Mouse (Mus musculus): ENCODE results near the gene Nectin3. TPM values are rescaled to one million over a fixed set of nuclear protein-coding genes. Genes with fewer than 3 reads are reported as not detected.
A peak's percentile ranks its signal among the peaks of the same experiment; 100 is the strongest.

Nectin3 gene
- 1 to 10 TPM; 1.9 to 2.7 TPM for total RNA-seq (2021)
- long read RNA-seq, experiment 1, partial matches to known transcripts = 0 of 4 reads
- long read RNA-seq, experiment 1, other reads (novel, unspliced or antisense) = 0 of 4 reads
- long read RNA-seq, experiment 2, transcript Nectin3-201 (6 exons, 3,062 nt) = major isoform, 5 of 5 reads
- long read RNA-seq, experiment 2, partial matches to known transcripts = 0 of 5 reads
- long read RNA-seq, experiment 2, other reads (novel, unspliced or antisense) = 0 of 5 reads

- DNase-seq (ENCODE audit: low spot score) = no peak
These were observed at the start of gene Nectin3 for GRCm38 (mm10) chr16:46498421-46498789. Gene Nectin3 (minus strand): TSS chr16:46498525.

GRCm38 (mm10) chr16:46538092-46538491 lies 39.8 kb upstream of the Nectin3 start:
- no peak for DNase-seq (ENCODE audit: low spot score)

GRCm38 (mm10) chr16:46532465-46533254 lies 34.3 kb upstream of the Nectin3 start:
- DNase-seq (ENCODE audit: low spot score) = no peak

DNA sequence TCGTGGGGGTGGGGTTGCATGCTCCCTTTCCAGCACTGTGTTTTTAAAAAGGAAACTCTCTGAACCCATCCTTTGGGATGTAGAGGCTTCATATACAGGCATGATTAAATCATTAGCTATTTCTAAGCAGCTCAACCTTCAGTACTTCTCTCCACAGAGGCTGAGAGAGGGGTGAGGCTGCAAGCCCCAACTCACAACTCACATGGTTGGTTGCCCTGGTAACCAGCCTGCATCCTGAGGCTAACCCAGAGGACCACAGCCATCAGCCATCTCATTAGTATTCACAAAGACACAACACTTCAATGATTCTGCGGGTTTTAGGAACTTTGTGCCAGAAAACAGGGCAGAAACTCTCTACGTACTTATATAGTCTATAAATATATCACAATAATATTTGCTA lies 32.7 kb upstream of the Nectin3 start:
- DNase-seq (ENCODE audit: low spot score) = no peak

DNA sequence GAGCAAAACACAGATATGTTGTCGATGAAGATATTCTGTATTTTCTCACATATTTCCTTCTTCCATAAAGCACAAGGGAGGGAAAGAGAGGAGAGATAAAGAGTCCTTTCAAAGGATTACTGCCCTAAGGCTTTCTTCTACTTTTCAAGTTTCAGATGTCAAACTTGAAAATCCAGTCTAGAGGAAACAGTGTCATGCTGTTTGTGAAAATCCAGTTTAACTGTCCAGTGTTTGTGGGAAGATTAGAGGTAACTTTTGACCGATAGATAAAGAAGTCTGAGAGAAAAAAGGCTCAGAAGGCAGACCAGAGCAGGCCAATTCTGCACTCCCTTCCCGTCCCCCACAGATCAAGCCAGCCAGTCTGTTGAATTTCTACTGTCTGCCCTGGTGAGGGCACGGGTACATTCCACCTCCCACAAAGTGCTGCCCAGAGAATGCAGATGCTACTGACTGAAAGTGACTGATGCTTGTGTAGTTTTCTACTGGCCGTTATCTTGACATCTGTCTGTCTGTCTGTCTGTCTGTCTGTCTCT lies 22.6 kb upstream of the Nectin3 start:
- DNase-seq (ENCODE audit: low spot score) = no peak

DNA sequence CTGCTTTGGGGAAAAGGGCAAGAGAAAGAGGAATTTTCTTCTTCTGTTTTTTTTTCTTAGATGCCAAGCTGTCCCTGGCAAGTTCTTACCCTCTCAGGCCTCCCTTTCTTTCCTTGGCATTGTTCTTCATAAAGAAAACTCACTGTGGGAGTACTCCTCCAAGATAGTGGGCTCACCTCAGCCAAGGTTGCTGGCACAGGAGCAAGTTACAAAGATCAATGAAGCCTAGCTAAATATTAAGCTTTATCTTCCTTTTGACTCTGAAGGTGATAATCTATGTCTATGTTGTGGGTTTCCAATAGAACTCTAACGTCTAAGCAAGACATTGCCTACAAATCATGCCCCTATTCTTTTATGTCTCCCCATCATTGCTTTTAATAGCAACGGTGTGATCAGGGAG lies 21.3 kb upstream of the Nectin3 start:
- DNase-seq (ENCODE audit: low spot score) = no peak

GRCm38 (mm10) chr16:46507944-46508333 lies 9.6 kb upstream of the Nectin3 start:
- no peak for DNase-seq (ENCODE audit: low spot score)

- no peak for DNase-seq (ENCODE audit: low spot score)
These were observed 9.1 kb upstream of the Nectin3 start for GRCm38 (mm10) chr16:46507260-46507943.

DNA sequence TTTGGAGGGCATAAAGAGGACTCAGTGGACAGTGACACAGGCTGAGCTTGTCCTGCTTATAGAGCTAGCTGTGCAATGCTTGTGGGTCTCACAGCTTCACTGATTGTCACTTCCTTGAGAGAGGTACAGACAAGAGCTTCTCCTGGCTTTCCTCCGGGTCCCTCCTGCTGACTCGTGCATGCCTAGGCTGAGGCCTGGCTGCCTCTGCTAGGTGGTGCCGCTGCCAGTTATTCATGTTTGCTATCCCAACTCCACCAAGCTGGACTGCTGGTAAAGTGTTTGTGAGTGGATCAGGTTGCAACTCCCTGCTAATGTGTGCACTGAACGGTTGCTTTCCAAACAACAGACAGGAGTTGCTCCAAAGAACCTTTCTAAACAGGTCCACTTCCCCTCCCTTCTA lies 5.7 kb upstream of the Nectin3 start:
- DNase-seq (ENCODE audit: low spot score) = no peak

GRCm38 (mm10) chr16:46502311-46502710 lies 4.0 kb upstream of the Nectin3 start:
- DNase-seq (ENCODE audit: low spot score) = no peak

DNA sequence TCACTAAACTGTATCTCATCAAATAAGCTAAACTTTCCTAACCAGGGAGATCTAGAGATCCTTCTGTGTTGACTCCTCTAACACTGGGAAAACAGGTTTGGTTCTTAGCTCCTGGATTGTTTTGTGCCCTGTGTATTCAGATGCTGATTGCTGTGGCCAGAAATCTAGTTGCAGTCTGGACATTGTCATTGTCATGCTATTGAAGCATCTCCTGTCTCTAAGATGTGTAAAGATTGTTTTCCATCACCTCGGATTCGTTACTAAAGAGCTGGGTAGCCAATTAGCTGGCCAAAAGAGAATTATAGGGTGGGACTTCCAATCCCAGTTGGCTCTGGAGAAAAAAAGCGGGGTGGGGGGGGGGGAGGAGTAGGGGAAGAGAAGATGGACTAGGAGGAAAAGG lies 2.4 kb upstream of the Nectin3 start:
- DNase-seq (ENCODE audit: low spot score) = no peak

DNA sequence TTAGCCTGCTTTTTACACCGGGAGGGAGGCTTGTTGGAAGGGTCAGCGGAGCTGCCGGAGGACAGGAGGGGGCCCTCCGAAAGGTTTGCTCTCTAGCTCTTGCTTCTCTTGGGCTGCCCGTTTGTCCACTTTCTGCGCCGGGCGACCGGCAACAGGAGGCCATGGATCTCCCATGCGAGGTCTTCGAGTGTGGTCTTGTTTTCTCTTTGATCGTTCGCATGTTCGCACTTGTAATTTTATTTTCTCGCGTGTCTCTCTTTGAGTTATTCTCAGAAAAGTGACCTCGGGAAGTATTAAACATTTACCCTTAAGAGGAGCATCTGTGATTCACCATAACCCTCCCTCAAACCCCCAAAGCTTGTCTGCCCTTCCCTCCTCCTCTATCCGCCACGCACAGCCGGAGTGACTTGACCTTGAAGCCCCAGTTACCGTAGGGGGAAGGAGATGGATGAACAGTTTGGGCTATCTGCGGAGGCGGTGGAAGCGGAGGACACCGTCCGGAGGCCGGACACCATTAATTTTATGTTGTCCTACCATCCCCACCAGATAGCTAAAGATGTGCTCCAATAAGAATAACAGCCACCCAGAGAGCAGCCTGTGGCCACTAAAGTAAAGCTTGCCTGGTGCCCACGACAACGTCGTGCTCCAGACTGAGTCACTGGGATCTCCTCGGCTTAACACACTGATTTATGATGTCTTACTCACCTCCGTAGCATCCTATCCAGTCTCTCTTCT lies 472 bp downstream of the Nectin3 start:
- no peak for DNase-seq (ENCODE audit: low spot score)

GRCm38 (mm10) chr16:46496889-46497685 lies 1.2 kb downstream of the Nectin3 start:
- DNase-seq (ENCODE audit: low spot score) = peak; percentile 90

DNA sequence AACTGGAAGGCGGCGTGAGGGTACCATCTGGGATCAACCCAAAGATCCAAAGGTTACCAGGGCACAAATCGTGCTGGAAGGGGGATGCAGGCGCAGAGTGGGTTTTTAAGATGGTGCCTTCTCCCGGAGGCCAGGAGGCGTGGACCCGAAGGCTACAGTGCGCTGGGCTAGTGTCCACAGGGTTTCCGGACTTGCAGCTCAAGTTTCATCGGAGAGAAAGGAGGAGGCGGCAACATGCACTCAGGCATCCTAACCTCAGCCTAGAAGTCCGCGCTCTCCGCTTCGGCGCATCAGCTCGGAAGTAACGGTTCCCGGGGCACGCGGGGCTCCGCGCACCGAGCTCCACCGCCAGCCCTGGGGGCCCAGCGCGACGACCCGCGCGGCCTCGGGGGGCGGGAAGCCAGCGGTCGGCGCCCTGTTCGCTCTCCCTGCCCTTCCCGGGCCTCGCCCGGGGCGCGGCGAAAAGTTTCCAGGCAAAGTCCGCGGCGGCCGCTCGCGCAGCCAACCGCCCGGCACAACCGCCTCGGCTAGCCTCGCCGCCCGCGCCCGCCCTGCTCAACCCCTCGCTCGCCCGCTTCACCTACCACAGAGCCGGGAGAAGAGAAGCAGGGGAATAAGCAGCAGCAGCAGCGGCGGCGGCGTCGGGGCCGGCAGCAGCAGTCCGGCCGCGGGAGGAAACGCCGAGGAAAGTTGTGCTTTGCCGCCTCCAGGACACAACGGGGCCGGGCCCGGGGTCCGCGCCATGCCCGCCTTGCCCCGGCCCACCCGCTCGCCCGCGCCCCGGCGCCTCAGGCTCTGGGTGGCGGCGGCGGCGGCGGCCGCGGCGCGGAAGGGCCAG lies 2.1 kb downstream of the Nectin3 start:
- peak; percentile 42 for DNase-seq (ENCODE audit: low spot score)

GRCm38 (mm10) chr16:46495201-46495600 lies 3.1 kb downstream of the Nectin3 start:
- DNase-seq (ENCODE audit: low spot score) = no peak

GRCm38 (mm10) chr16:46487436-46488097 lies 10.8 kb downstream of the Nectin3 start:
- peak; percentile 58 for DNase-seq (ENCODE audit: low spot score)

DNA sequence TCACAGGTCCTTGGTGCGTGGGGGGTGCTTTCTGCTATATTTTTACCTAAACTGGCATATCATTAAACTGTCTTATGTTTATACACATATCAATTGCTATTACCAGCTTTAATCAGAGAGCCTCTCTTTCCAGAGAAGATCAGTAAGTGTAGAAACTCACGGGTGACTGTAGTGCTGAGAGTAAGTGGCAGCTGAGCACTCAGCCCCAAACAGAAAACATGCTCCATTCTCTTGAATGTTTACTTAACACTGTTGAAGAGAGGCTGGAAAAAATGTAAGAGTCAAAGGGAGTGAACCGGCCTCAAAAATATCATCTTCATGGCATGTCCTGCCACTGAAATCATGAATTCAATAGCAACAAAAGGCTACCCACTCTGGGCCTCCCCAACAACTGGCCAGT lies 21.0 kb downstream of the Nectin3 start:
- no peak for DNase-seq (ENCODE audit: low spot score)

DNA sequence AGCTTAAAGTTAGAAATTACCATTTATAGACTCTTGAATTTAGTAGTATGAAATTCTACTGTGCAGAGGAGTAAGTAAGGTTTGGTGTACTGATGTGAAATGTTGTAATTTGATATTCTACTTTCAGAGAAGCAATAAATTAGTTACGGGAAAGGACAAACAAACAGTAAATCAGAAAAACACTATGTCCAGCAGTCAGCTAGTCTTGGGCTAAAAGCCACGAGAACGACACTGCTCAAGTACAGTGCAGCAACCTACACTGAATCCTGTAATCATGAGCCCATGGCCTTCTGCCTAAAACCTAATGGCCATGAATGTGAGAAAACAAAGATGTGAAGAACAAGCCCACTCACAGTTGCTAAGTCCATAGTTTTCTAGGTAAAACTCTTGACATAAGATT lies 46.9 kb downstream of the Nectin3 start:
- no peak for DNase-seq (ENCODE audit: low spot score)

- no peak for DNase-seq (ENCODE audit: low spot score)
These were observed 49.3 kb downstream of the Nectin3 start for GRCm38 (mm10) chr16:46449013-46449412.

Data from gastrocnemius, adult 18-20 months (tissue).